Mouse (Mus musculus): ENCODE results near the gene Lgi2. TPM values are rescaled to one million over a fixed set of nuclear protein-coding genes. Genes with fewer than 3 reads are reported as not detected.
A peak's percentile ranks its signal among the peaks of the same experiment; 100 is the strongest.

The Lgi2 gene
- polyA plus RNA-seq, 1 experiment from 2014 or later, result 5.6 TPM

DNA sequence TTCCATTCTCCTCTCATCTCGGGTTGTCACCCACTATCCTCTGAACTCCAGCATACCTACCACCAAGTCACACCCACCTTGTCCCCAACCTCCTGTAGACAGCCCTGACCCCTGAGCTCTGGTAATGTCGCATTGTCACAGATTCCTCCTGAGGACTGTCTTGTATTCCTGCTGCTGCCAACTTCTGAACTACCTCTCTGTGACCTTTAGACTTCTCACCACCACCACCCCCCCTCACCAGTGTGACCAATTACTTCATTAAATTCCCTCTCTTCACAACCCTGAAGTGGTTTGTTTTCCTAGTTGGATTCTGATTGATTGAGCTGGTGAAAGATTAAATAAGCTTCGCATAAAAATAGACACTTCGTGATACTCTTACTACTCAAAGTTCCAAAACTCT lies 22.4 kb upstream of the Lgi2 start:
- no peak for ATAC-seq
- Histone ChIP-seq H3K4me2 (ENCODE audit: low read length) (no peak overlapping the region), H3K4me3 (ENCODE audit: low read depth, low read length) (no peak overlapping the region), H3K27me3 (ENCODE audit: control insufficient read depth, insufficient read depth, low read depth, low read length) (no peaks in the 10 kb centered on the region), H3K36me3 (ENCODE audit: control insufficient read depth, insufficient read depth, low read length) (no peaks in the 10 kb centered on the region), H3K4me1 (ENCODE audit: control insufficient read depth, insufficient read depth, low read length) (no peaks in the 10 kb centered on the region), H3K9me3 (replicated peaks; ENCODE audit: control insufficient read depth, low read length, poor library complexity, severe bottlenecking) (no peaks in the 10 kb centered on the region), H3K9ac (ENCODE audit: low read depth, low read length) (no peak overlapping the region), H3K27ac (ENCODE audit: low read length) (no peak overlapping the region)
- WGBS, result 90% methylated on average over 4 of the region's 4 CpGs

DNA sequence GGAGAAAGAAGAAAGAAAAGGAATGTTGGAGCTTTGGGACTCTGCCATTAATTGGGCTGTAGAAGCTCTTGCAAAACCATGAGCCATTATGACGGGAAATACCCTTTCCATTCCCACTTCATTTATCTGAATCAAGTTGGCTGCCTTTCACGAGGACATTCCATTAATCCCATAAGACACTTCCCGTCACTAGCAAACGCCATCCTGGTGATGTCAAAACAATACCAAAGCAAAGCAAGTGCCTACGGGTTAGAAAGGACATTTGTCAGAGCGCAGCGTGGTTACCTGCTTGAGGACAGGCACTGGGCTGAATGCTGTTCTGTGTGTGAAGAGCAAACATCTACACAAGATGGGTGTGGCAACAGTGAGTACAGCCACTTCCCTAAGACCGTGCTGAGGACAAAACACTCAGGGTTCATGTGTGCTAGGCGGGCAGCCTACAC lies 21.1 kb upstream of the Lgi2 start:
- WGBS, result 81% methylated on average over 9 of the region's 9 CpGs
- no peaks in the 10 kb centered on the region for H3K9me3 ChIP-seq (replicated peaks; ENCODE audit: control insufficient read depth, low read length, poor library complexity, severe bottlenecking)
- H3K27me3 ChIP-seq (ENCODE audit: control insufficient read depth, insufficient read depth, low read depth, low read length), result no peaks in the 10 kb centered on the region
- no peak overlapping the region for H3K9ac ChIP-seq (ENCODE audit: low read depth, low read length)
- no peaks in the 10 kb centered on the region for H3K4me1 ChIP-seq (ENCODE audit: control insufficient read depth, insufficient read depth, low read length)
- no peaks in the 10 kb centered on the region for H3K36me3 ChIP-seq (ENCODE audit: control insufficient read depth, insufficient read depth, low read length)
- no peak overlapping the region for H3K4me2 ChIP-seq (ENCODE audit: low read length)
- H3K27ac ChIP-seq (ENCODE audit: low read length), result no peak overlapping the region
- H3K4me3 ChIP-seq (ENCODE audit: low read depth, low read length), result no peak overlapping the region
- ATAC-seq, result no peak

DNA sequence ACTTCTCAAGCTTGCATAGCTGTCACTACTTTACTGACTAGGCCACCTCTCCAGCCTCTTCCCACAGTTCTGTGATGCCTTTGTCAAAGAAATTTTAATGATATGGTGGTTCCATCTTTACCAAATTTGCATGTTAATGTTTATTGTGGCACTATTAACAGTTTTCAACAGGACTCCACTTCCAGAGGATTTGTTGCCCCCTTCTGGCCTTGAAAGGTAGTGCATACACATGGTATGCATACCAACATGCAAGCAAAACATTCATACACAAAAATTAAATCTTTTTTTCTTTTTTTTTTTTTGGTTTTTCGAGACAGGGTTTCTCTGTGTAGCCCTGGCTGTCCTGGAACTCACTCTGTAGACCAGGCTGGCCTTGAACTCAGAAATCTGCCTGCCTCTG lies 6.3 kb upstream of the Lgi2 start:
- H3K36me3 ChIP-seq (ENCODE audit: control insufficient read depth, insufficient read depth, low read length), result no peaks in the 10 kb centered on the region
- H3K9me3 ChIP-seq (replicated peaks; ENCODE audit: control insufficient read depth, low read length, poor library complexity, severe bottlenecking), result peaks cover 12% of the 10 kb centered on the region; the same call in 1 of the 2 replicates
- H3K4me3 ChIP-seq (ENCODE audit: low read depth, low read length), result no peak overlapping the region
- ATAC-seq, result no peak
- no peaks in the 10 kb centered on the region for H3K27me3 ChIP-seq (ENCODE audit: control insufficient read depth, insufficient read depth, low read depth, low read length)
- no peak overlapping the region for H3K4me2 ChIP-seq (ENCODE audit: low read length)
- no peak overlapping the region for H3K9ac ChIP-seq (ENCODE audit: low read depth, low read length)
- WGBS, result 31% methylated on average over 1 of the region's 1 CpGs
- no peaks in the 10 kb centered on the region for H3K4me1 ChIP-seq (ENCODE audit: control insufficient read depth, insufficient read depth, low read length)
- H3K27ac ChIP-seq (ENCODE audit: low read length), result no peak overlapping the region

DNA sequence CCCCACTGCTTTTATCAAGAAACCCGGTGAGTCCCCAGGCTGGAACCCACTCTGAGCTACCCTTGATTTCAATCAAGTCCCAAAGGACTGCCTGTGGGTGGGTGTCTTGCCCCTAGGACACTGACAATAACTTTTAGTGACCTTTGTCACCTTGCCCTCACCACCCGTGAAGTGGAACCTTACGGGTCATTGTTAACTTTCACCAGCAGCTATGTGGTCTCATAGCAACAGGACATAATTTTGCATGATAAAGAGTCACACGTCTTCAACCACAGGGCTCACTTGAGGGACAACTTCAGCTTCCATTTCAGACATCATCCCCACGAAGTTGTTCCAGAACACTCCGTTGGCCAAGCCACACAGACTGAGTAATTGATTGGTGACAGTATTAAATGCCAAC lies 4.5 kb upstream of the Lgi2 start:
- Histone ChIP-seq H3K4me3 (ENCODE audit: low read depth, low read length) (no peak overlapping the region), H3K36me3 (ENCODE audit: control insufficient read depth, insufficient read depth, low read length) (no peaks in the 10 kb centered on the region), H3K4me1 (ENCODE audit: control insufficient read depth, insufficient read depth, low read length) (peaks cover 3% of the 10 kb centered on the region; the same call in 1 of the 2 replicates), H3K9me3 (replicated peaks; ENCODE audit: control insufficient read depth, low read length, poor library complexity, severe bottlenecking) (peaks cover 12% of the 10 kb centered on the region; the same call in 1 of the 2 replicates), H3K9ac (ENCODE audit: low read depth, low read length) (no peak overlapping the region), H3K4me2 (ENCODE audit: low read length) (no peak overlapping the region), H3K27me3 (ENCODE audit: control insufficient read depth, insufficient read depth, low read depth, low read length) (no peaks in the 10 kb centered on the region), H3K27ac (ENCODE audit: low read length) (no peak overlapping the region)
- ATAC-seq, result no peak
- 23% methylated on average over 6 of the region's 6 CpGs for WGBS

DNA sequence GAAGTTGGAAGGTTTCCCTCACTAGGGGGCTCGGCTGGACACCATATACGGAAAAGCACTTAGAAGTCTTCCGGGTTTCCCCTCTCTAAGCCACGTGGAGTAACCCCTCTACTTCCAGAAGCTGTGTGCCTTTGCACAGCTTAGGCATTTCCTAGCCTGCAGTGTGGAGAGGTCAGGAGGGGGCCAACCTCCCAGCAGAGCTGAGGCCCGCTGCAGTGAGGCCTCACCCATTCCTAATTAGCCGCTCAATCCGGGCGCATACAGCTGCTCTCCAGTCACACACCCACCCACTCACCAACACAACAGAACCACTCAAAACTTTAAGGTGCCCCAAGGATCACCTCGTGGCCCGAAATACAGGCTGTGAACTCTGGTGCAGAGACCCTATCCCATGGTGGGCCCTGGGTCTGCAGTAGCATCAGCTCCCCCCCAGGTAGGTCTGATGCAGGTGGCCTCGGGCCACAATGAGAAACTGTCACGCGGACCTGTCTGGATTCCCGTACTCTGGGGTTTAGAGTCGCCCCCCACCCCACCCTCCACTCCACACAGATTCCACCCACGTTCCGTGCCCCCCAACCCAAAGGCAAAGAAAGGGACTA lies 949 bp downstream of the Lgi2 start:
- Histone ChIP-seq H3K9me3 (replicated peaks; ENCODE audit: control insufficient read depth, low read length, poor library complexity, severe bottlenecking) (no peaks in the 10 kb centered on the region), H3K4me1 (ENCODE audit: control insufficient read depth, insufficient read depth, low read length) (peaks cover 12% of the 10 kb centered on the region; the same call in 1 of the 2 replicates), H3K9ac (ENCODE audit: low read depth, low read length) (peak overlapping the region; percentile 83), H3K27ac (ENCODE audit: low read length) (no peak overlapping the region), H3K36me3 (ENCODE audit: control insufficient read depth, insufficient read depth, low read length) (no peaks in the 10 kb centered on the region), H3K4me3 (ENCODE audit: low read depth, low read length) (peak overlapping the region; percentile 74), H3K27me3 (ENCODE audit: control insufficient read depth, insufficient read depth, low read depth, low read length) (no peaks in the 10 kb centered on the region), H3K4me2 (ENCODE audit: low read length) (peak overlapping the region; percentile 87)
- peak; percentile 51 for ATAC-seq
- 3% methylated on average over 16 of the region's 17 CpGs for WGBS

DNA sequence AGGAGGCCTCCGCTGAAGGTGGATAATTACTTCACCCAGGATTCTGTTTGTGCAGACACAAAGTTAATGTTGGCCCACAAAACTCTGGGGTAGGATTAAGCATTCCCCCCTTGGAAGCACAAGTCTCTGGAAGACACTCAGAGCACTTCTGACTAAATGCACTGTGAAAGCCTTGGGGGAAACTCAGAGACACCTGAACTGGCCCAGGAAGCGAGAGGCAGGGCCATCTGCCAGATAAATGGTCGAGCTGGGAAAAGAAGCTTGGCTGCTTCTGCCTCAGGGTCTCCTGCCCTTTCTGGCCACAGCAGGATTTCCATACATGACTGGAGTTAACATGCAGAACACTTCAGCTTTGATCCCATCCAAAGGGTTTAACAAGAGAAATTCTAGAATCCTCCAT lies 1.9 kb downstream of the Lgi2 start:
- no peaks in the 10 kb centered on the region for H3K27me3 ChIP-seq (ENCODE audit: control insufficient read depth, insufficient read depth, low read depth, low read length)
- H3K36me3 ChIP-seq (ENCODE audit: control insufficient read depth, insufficient read depth, low read length), result no peaks in the 10 kb centered on the region
- no peak overlapping the region for H3K9ac ChIP-seq (ENCODE audit: low read depth, low read length)
- 32% methylated on average over 3 of the region's 3 CpGs for WGBS
- H3K9me3 ChIP-seq (replicated peaks; ENCODE audit: control insufficient read depth, low read length, poor library complexity, severe bottlenecking), result no peaks in the 10 kb centered on the region
- no peak overlapping the region for H3K27ac ChIP-seq (ENCODE audit: low read length)
- 0 out of 2 replicates have a peak overlapping the region, but pooled peaks have one; percentile 17 for H3K4me2 ChIP-seq (ENCODE audit: low read length)
- no peak overlapping the region for H3K4me3 ChIP-seq (ENCODE audit: low read depth, low read length)
- no peak for ATAC-seq
- H3K4me1 ChIP-seq (ENCODE audit: control insufficient read depth, insufficient read depth, low read length), result peaks cover 12% of the 10 kb centered on the region; the same call in 1 of the 2 replicates

DNA sequence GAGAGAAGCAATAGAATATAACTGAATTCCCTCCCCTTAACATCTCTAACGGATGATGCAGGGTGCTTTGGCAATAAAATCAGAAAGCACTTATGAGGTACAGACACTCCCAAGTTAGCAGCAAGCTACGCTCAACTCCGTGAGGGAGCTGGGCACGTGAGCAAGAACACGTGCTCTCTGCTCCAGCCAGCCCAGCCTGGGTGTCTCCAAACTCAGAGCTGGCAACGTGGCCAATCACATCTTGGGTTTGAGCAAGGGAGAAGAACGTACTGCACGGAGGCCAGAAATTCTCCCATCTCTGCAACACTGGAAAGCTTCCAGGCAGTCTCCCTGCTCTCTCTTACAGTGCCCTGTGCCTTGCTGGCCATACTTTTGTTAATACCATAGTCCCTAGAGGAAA lies 6.0 kb downstream of the Lgi2 start:
- WGBS, result 90% methylated on average over 8 of the region's 8 CpGs
- no peak for ATAC-seq
- no peaks in the 10 kb centered on the region for H3K27me3 ChIP-seq (ENCODE audit: control insufficient read depth, insufficient read depth, low read depth, low read length)

DNA sequence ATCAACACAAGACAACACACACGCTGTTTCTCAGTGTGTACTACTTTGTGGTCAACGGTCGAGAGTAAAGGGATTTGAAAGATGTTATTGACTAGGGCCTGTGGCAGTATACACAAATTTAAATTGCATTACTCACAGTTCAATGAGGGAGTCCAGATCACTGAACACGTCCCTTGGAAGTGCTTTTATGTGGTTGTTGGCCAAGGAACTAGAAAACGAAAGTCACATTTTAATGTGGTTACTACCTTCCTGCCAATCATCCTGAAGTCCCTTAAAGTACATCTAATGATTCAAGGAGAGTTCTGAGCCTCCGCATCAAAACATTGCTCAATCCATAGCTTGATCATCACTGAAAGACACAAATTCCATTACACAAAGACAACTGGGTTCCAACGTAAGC lies 10.7 kb downstream of the Lgi2 start:
- ATAC-seq, result no peak
- 73% methylated on average over 7 of the region's 7 CpGs for WGBS

More for the DNA sequence above, 6.0 kb downstream of the Lgi2 start:
- Histone ChIP-seq H3K4me2 (ENCODE audit: low read length) (no peak overlapping the region), H3K9ac (ENCODE audit: low read depth, low read length) (no peak overlapping the region), H3K4me3 (ENCODE audit: low read depth, low read length) (no peak overlapping the region), H3K27ac (ENCODE audit: low read length) (no peak overlapping the region), H3K4me1 (ENCODE audit: control insufficient read depth, insufficient read depth, low read length) (peaks cover 6% of the 10 kb centered on the region; the same call in 1 of the 2 replicates), H3K36me3 (ENCODE audit: control insufficient read depth, insufficient read depth, low read length) (no peaks in the 10 kb centered on the region), H3K9me3 (replicated peaks; ENCODE audit: control insufficient read depth, low read length, poor library complexity, severe bottlenecking) (no peaks in the 10 kb centered on the region)

DNA sequence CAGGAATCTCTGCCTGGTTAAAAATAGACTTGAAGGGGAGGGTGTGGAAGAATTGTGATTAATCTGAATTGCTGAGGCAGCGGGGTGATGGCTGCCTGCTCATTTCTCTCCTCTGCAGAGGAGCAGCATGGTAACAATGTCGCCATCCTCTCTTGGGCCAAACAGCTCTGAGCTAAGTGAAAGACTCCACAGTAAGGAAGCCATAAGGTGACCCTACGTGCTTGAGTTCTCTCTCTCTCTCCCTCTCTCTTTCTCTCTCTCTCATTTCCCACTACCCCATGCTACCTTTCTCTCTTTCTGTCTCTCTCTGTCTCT lies 15.0 kb downstream of the Lgi2 start:
- ATAC-seq, result peak; percentile 67
- no peak overlapping the region for H3K9ac ChIP-seq (ENCODE audit: low read depth, low read length)
- no peaks in the 10 kb centered on the region for H3K36me3 ChIP-seq (ENCODE audit: control insufficient read depth, insufficient read depth, low read length)
- no peak overlapping the region for H3K4me3 ChIP-seq (ENCODE audit: low read depth, low read length)
- H3K27me3 ChIP-seq (ENCODE audit: control insufficient read depth, insufficient read depth, low read depth, low read length), result no peaks in the 10 kb centered on the region
- H3K4me2 ChIP-seq (ENCODE audit: low read length), result peak overlapping the region; percentile 42
- peak overlapping the region; percentile 40 for H3K27ac ChIP-seq (ENCODE audit: low read length)
- no peaks in the 10 kb centered on the region for H3K9me3 ChIP-seq (replicated peaks; ENCODE audit: control insufficient read depth, low read length, poor library complexity, severe bottlenecking)
- 48% methylated on average over 3 of the region's 3 CpGs for WGBS
- peaks cover 5% of the 10 kb centered on the region; the same call in 1 of the 2 replicates for H3K4me1 ChIP-seq (ENCODE audit: control insufficient read depth, insufficient read depth, low read length)

More for the DNA sequence above, 10.7 kb downstream of the Lgi2 start:
- no peak overlapping the region for H3K4me2 ChIP-seq (ENCODE audit: low read length)
- peaks cover 5% of the 10 kb centered on the region; the same call in 1 of the 2 replicates for H3K4me1 ChIP-seq (ENCODE audit: control insufficient read depth, insufficient read depth, low read length)
- H3K9me3 ChIP-seq (replicated peaks; ENCODE audit: control insufficient read depth, low read length, poor library complexity, severe bottlenecking), result no peaks in the 10 kb centered on the region
- no peak overlapping the region for H3K9ac ChIP-seq (ENCODE audit: low read depth, low read length)
- H3K4me3 ChIP-seq (ENCODE audit: low read depth, low read length), result no peak overlapping the region
- H3K36me3 ChIP-seq (ENCODE audit: control insufficient read depth, insufficient read depth, low read length), result no peaks in the 10 kb centered on the region
- H3K27me3 ChIP-seq (ENCODE audit: control insufficient read depth, insufficient read depth, low read depth, low read length), result no peaks in the 10 kb centered on the region
- no peak overlapping the region for H3K27ac ChIP-seq (ENCODE audit: low read length)
